Mouse (Mus musculus) kidney, postnatal 36 days (tissue): ENCODE measurements around the gene Mrpl39.

ENCODE experiments used
- DNase-seq, 2 experiments: peaks; one replicate each; pipeline ENCODE4 v3.0.0; 2021 to 2022; ENCODE audit warnings: mixed read lengths in 2 of 2

Gene Mrpl39

GRCm38 (mm10) chr16:84681991-84682390, 53.6 kb downstream of the Mrpl39 start:
- DNase-seq, result no peak

GRCm38 (mm10) chr16:84680760-84681159, 54.8 kb downstream of the Mrpl39 start:
- DNase-seq, result no peak

- no peak for DNase-seq
Observed at GRCm38 (mm10) chr16:84677292-84677691, 58.2 kb downstream of the Mrpl39 start.
